Mouse (Mus musculus) CH12.LX (cell line): ENCODE data around the gene Slco4a1.

ENCODE experiments used
- EP300 ChIP-seq: IDR thresholded peaks from 2 replicates; pipeline ENCODE4 v1.6.1; 2011; ENCODE audit warnings: low read length, improper control_type of control experiment
- NELFE ChIP-seq: IDR thresholded peaks from 2 replicates; pipeline ENCODE4 v1.6.1; 2011; ENCODE audit warnings: low read depth, low read length, improper control_type of control experiment
- ZNF384 ChIP-seq: IDR thresholded peaks from 2 replicates; pipeline ENCODE4 v1.6.1; 2012; ENCODE audit warnings: low read depth, low read length, improper control_type of control experiment, inconsistent platforms

GRCm38 (mm10) chr2:180459437-180459836 is 3.4 kb downstream of the Slco4a1 start:
- TF ChIP-seq NELFE = no peak
- no peak for TF ChIP-seq ZNF384
- TF ChIP-seq EP300 = no peak
